Mouse (Mus musculus) intestine, postnatal 0 days (tissue): Measurements from ENCODE around the gene Chst11. TPM values are rescaled to one million over a fixed set of nuclear protein-coding genes. Genes with fewer than 3 reads are reported as not detected.

Experiments used
- ATAC-seq: fragments of 200-750 bp; cut with Nextera tagmentation; 2 replicates; pipeline ENCODE4 v1.8.0; 2017; ENCODE audit warnings: mild to moderate bottlenecking, moderate TSS enrichment, moderate library complexity
- H3K27ac ChIP-seq: fragments of 300-500 bp; sonication (generic); 2 replicates; pipeline ENCODE4 v1.5.1; 2014; ENCODE audit warnings: mild to moderate bottlenecking, low read depth, low read length, moderate library complexity
- H3K27me3 ChIP-seq: fragments of 300-500 bp; sonication (generic); replicated peaks from 2 replicates; pipeline ENCODE4 v1.6.1; 2014; ENCODE audit warnings: low read length, mixed read lengths; ENCODE audit not compliant: control insufficient read depth, insufficient read depth
- H3K36me3 ChIP-seq: fragments of 300-500 bp; sonication (generic); 2 replicates; pipeline ENCODE4 v1.6.1; 2014; ENCODE audit warnings: mild to moderate bottlenecking, moderate library complexity; ENCODE audit not compliant: control insufficient read depth, insufficient read depth
- H3K4me1 ChIP-seq: fragments of 300-500 bp; sonication (generic); replicated peaks from 2 replicates; pipeline ENCODE4 v1.6.1; 2014; ENCODE audit warnings: antibody characterized with exemption, low read length, mixed read lengths; ENCODE audit not compliant: control insufficient read depth, insufficient read depth
- H3K4me2 ChIP-seq: fragments of 300-500 bp; sonication (generic); replicated peaks from 2 replicates; pipeline ENCODE4 v1.6.1; 2014; ENCODE audit warnings: low read depth, mild to moderate bottlenecking, moderate library complexity
- H3K4me3 ChIP-seq: fragments of 300-500 bp; sonication (generic); 2 replicates; pipeline ENCODE4 v1.5.1; 2014; ENCODE audit warnings: low read depth, low read length
- H3K9ac ChIP-seq: fragments of 300-500 bp; sonication (generic); 2 replicates; pipeline ENCODE4 v1.6.1; 2014; ENCODE audit warnings: mild to moderate bottlenecking, low read depth, low read length
- H3K9me3 ChIP-seq: fragments of 300-500 bp; sonication (generic); 2 replicates; pipeline ENCODE4 v1.6.1; 2016; ENCODE audit warnings: mixed run types; ENCODE audit not compliant: control insufficient read depth
- CTCF ChIP-seq: sonication (generic); IDR thresholded peaks from 2 replicates; pipeline ENCODE4 v1.5.1; 2016; ENCODE audit warnings: low read depth, mild to moderate bottlenecking, control low read depth, antibody characterized with exemption, moderate library complexity
- WGBS: fragments of 180-500 bp; shearing (Covaris S2); extraction: QIAGEN DNeasy Blood & Tissue Kit; methylation state at CpG from one replicate; pipeline ENCODE4 v1.1.7; 2014; 5-methylcytosine and 5-hydroxymethylcytosine counted together
- polyA plus RNA-seq: library from polyadenylated mRNA; unstranded; fragments of >200 nt; fragmentation: Nextera tagmentation; extraction: Ambion mirVana; gene quantifications from 2 replicates; pipeline ENCODE4 v1.2.1, GENCODE M21; 2015

The Chst11 gene
- polyA plus RNA-seq, 1 experiment from 2014 or later: 0.50 TPM

DNA sequence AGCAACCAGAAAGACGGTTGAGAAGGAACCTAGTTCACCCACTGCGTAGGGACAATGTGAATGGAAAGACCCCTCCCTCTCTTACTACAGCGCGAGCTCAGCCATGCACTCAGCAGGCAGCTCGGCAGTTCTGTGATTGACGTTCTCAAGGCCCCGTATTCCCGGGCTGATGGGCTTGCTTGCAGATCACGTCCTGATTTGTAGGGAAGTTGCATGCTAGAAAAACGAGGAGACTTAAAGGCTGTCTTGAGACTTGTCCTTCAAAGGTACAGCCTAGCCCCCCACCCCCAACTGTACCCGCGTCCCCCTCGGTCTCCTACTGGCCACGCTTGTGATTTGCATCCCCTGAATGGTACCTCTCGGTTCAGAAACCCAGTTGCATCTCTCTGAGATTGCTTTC, 117.4 kb downstream of the Chst11 start:
- no peaks in the 10 kb centered on the region for H3K36me3 ChIP-seq
- 62% methylated on average over 15 of the region's 15 CpGs for WGBS
- H3K27ac ChIP-seq: no peak overlapping the region
- no peaks in the 10 kb centered on the region for H3K27me3 ChIP-seq
- TF ChIP-seq CTCF: no peak
- 0 out of 2 replicates have a peak, but pooled peaks cover 3% of the 10 kb centered on the region for H3K4me1 ChIP-seq
- H3K9me3 ChIP-seq: no peaks in the 10 kb centered on the region
- ATAC-seq: no peak
- no peak overlapping the region for H3K4me3 ChIP-seq
- no peak overlapping the region for H3K4me2 ChIP-seq
- H3K9ac ChIP-seq: no peak overlapping the region

GRCm38 (mm10) chr10:83104221-83104620, 118.9 kb downstream of the Chst11 start:
- H3K9ac ChIP-seq: no peak overlapping the region
- H3K27ac ChIP-seq: no peak overlapping the region
- TF ChIP-seq CTCF: no peak
- 90% methylated on average over 8 of the region's 8 CpGs for WGBS
- H3K36me3 ChIP-seq: no peaks in the 10 kb centered on the region
- H3K9me3 ChIP-seq: no peaks in the 10 kb centered on the region
- H3K4me1 ChIP-seq: 0 out of 2 replicates have a peak, but pooled peaks cover 3% of the 10 kb centered on the region
- no peak overlapping the region for H3K4me2 ChIP-seq
- H3K4me3 ChIP-seq: no peak overlapping the region
- H3K27me3 ChIP-seq: no peaks in the 10 kb centered on the region
- no peak for ATAC-seq

DNA sequence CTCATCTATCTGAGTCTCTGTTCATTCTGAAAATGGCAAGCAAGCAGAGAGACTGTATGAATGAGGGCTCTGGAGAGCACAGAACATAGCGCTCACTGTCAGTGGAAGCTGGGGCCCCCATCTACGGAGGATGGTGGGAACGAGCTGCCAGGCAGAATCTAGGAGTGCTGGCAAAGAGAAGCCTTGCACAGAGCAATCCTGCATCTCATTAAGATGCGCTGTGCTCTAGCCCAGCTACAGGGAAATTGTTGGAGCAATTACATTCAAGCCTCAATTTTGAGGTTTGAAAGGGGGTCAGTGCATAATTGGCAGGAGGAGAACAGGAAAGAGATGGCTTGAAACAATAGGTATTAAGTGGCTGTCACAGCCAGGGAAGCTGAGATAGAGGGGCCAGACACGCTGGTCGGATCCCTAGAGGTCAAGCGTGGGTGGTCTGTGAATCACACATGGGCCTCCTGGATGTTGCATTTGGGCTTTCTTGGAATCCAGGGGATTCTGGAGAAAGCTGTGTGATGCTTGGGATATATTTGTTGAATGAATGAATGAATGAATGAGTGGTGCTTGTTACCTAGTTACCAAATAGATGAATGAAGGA, 121.0 kb downstream of the Chst11 start:
- Histone ChIP-seq H3K27ac (no peak overlapping the region), H3K4me3 (no peak overlapping the region), H3K27me3 (no peaks in the 10 kb centered on the region), H3K36me3 (no peaks in the 10 kb centered on the region), H3K4me2 (no peak overlapping the region), H3K9ac (no peak overlapping the region), H3K9me3 (no peaks in the 10 kb centered on the region), H3K4me1 (0 out of 2 replicates have a peak, but pooled peaks cover 3% of the 10 kb centered on the region)
- TF ChIP-seq CTCF: no peak
- WGBS: 83% methylated on average over 7 of the region's 7 CpGs
- ATAC-seq: no peak

DNA sequence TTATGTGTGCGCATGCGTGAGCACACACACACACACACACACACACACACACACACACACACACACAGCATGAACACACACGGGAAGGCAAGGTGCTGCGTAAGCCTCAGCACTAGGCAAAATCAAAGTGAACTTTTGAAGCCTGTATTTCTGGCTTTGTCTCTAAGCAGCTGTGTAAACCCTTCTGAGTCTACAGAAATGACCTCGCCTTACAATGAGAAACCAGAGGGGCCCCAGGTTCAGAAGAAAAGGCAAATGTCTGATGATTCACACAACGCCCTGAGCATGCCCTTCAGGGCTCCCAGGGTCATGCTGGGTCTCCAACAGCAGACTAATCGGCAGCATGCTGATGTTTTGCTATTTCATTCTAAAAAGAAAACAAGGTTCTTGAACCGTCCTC, 122.1 kb downstream of the Chst11 start:
- no peaks in the 10 kb centered on the region for H3K9me3 ChIP-seq
- no peak overlapping the region; the same call in 1 of the 2 replicates for H3K4me2 ChIP-seq
- WGBS: 40% methylated on average over 8 of the region's 8 CpGs
- ATAC-seq: peak; percentile 79
- no peaks in the 10 kb centered on the region for H3K27me3 ChIP-seq
- no peak overlapping the region for H3K4me3 ChIP-seq
- no peaks in the 10 kb centered on the region for H3K36me3 ChIP-seq
- H3K4me1 ChIP-seq: 0 out of 2 replicates have a peak, but pooled peaks cover 3% of the 10 kb centered on the region
- no peak for TF ChIP-seq CTCF
- no peak overlapping the region for H3K9ac ChIP-seq
- H3K27ac ChIP-seq: no peak overlapping the region

DNA sequence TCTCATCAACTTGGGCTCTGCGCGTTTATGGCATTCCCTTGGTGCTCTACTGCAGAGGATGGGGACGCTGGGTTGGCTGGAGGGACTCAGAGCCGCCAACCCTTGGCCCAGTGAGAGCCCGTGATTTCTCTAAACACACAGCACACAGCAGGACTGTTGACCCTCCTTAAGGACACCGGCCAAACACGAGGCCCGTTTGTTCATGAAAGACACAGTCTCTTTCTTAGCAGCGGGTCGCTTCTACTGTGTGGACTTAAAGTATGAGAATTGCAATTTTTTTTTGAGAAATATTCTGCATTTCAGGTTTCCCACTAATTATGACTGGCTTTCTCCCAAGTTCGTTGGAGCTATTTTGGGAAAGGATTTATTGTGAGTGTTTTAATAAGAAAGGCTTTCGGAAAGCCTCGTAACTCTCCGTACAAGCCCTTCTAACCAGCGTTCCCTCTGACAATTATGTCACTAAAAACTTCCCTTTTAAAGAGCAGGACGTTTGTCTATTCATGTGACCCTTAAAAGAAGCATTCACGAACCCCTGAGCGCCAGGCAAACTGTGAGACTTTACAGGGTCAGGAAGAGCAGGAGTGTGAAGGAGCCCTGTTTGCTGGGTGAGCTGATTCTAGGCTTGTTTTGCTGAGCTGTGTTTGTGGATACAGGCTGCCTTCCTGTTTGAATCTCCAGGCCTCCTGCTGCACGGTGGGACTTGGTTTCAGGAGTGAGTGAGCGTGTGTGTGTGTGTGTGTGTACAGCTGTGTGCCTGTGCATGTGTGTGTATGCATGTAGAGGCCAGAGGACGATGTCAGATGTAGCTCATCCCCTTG, 122.8 kb downstream of the Chst11 start:
- H3K9ac ChIP-seq: no peak overlapping the region
- H3K4me2 ChIP-seq: no peak overlapping the region
- H3K4me1 ChIP-seq: 0 out of 2 replicates have a peak, but pooled peaks cover 6% of the 10 kb centered on the region
- WGBS: 62% methylated on average over 21 of the region's 21 CpGs
- H3K4me3 ChIP-seq: no peak overlapping the region
- H3K27ac ChIP-seq: no peak overlapping the region
- no peak for TF ChIP-seq CTCF
- H3K27me3 ChIP-seq: no peaks in the 10 kb centered on the region
- H3K36me3 ChIP-seq: no peaks in the 10 kb centered on the region
- no peaks in the 10 kb centered on the region for H3K9me3 ChIP-seq
- no peak for ATAC-seq

- H3K36me3 ChIP-seq: no peaks in the 10 kb centered on the region
- H3K27ac ChIP-seq: no peak overlapping the region
- no peak overlapping the region for H3K4me2 ChIP-seq
- H3K27me3 ChIP-seq: no peaks in the 10 kb centered on the region
- no peak for ATAC-seq
- no peak for TF ChIP-seq CTCF
- no peak overlapping the region for H3K4me3 ChIP-seq
- 0 out of 2 replicates have a peak, but pooled peaks cover 6% of the 10 kb centered on the region for H3K4me1 ChIP-seq
- H3K9ac ChIP-seq: no peak overlapping the region
- H3K9me3 ChIP-seq: no peaks in the 10 kb centered on the region
- 92% methylated on average over 6 of the region's 6 CpGs for WGBS
Observed at GRCm38 (mm10) chr10:83108946-83109345, 123.6 kb downstream of the Chst11 start.
